Mouse (Mus musculus) CH12F3 (cell line): ENCODE data around the gene AC153137.1.
"Not testable (repeated sequence)": the region's sequence is repeated elsewhere in the genome, so short reads cannot be mapped to it uniquely, and the experiment has no call there.

Source experiments
- in situ Hi-C: fragments of 300-500 bp; cut with MboI; formaldehyde crosslinking; loops from 2 replicates; pipeline ENCODE4 v1.14.3; 2020; ENCODE audit warnings: low sequenced_read_pairs

AC153137.1 gene

DNA sequence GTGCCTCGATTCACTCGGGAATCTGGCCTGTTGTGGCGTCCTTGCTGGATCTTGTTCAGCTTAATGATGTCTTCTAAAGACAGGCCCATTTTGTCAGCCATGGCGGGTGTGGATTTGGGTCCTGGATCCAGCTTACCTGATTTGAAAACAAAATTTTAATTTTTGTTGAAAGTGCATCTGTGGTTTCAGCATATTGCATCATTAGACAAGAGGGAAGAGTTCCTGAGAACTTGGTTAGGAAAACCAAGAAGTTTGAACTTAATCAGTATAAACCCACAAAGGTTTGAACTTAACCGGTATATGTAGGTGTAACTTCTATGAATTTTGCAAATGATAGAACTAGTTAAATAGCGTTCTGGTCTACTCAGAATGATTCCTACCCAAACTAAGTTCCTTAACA lies at the start of gene AC153137.1:
Gene AC153137.1, minus strand, starts transcription at position 101 of the 400 bp plus-strand sequence.
- in situ Hi-C loops = not testable (repeated sequence)

DNA sequence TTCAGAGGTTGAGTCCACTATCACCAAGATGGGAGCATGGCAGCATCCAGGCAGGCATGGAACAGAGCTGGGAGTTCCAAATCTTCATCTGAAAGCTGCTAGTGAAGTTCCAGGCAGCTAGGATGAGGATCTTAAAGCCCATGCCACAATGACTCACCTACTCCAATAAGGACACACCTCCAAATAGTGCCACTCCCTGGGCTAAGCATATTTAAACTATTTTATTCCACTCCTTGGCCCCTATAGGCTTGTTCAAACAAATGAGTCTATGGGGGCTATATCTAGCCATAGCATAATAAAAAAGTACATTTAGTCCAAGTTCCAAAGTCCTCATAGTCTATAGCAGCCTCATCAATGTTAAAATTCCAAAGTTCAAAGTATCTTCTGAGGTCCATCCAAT lies 45.4 kb upstream of the AC153137.1 start:
- in situ Hi-C loops = no loop called here

DNA sequence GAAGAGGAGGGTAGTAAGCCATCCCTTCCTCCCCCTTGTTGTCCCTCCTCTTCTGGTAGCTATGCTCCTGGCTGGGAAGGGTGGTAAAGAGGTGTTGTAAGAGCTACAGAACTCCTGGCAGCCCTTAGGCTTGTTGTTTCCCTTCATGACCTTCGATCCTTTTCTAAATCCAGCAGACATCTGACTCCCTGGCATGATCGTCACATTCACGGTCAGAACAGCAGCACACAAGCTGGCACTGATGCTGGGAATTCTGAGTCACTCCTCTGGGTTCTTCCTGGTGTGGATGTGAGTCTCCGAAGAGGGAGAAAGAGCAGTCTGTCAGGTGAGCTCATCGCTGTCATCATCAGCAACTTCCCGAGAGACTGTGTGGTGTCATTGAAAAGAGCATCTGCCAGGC lies 41.5 kb upstream of the AC153137.1 start:
- in situ Hi-C loops = no loop called here

- in situ Hi-C loops = no loop called here
These were observed 39.6 kb upstream of the AC153137.1 start for GRCm38 (mm10) chr1:31017377-31017776.

- in situ Hi-C loops = no loop called here
These were observed 38.3 kb upstream of the AC153137.1 start for GRCm38 (mm10) chr1:31016068-31016467.

- in situ Hi-C loops = no loop called here
These were observed 37.5 kb upstream of the AC153137.1 start for GRCm38 (mm10) chr1:31015261-31015660.

- in situ Hi-C loops = not testable (repeated sequence)
These were observed 529 bp downstream of the AC153137.1 start for GRCm38 (mm10) chr1:30977239-30977638.

- in situ Hi-C loops = no loop called here
These were observed 26.0 kb downstream of the AC153137.1 start for GRCm38 (mm10) chr1:30951795-30952194.

DNA sequence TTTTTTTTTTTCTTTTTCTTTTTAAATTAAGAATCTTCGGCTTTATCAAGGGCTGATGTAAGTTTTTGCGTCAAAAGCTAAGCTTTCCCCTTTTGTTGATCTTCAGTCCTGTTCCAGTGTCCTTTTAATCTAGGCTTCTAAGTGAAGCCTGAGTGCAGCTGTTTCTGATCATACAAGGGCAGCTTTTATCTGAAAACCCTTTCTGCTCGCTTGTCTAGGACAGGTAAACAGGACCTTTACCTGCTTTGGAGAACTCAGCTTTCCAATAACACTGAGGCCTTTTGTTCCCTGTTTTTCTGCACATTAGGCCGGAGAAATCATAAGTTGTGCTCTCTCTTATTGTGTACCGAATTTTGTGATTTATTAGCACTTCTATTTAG lies 27.3 kb downstream of the AC153137.1 start:
- in situ Hi-C loops = no loop called here

- in situ Hi-C loops = loop anchor here (25.0 kb wide), 1 partner anchor 163 kb away; no protein-coding TSS in a partner anchor
These were observed 27.9 kb downstream of the AC153137.1 start for GRCm38 (mm10) chr1:30949710-30950455.

DNA sequence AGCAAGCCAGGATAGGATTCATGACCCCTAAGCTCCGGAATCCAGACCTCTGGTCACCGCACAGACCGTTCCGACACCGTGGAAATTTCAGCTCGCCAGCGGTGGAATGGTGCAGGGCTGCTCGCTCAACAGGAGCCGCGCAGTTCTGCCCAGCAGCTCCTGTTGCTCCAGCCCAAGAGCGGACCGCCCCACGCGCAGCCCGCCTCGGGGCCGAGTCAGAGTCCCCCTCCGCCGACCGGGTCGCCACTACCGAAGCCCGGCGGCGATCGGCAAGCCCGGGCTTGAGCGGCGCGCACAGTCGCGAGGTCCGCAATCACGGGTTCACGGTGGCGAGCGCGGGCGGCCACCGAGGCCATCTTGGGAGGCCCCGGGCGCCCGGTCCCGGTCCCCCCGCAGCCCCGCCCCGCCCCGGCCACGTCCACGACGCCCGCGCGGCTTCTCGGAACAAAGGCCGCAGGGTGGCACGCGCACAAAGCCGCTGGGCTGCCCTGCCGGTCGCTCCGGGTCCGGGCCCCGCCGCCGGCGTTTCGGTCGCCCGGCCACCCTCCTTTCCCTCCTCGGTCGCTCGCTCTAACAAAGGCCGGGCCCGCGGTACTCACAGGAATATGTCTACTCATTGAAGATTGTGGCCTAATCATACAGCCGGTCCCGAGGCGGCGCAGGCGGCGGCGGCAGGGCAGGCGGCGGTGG lies 28.7 kb downstream of the AC153137.1 start:
- in situ Hi-C loops = loop anchor here (25.0 kb wide), 1 partner anchor 162 kb away; no protein-coding TSS in a partner anchor

DNA sequence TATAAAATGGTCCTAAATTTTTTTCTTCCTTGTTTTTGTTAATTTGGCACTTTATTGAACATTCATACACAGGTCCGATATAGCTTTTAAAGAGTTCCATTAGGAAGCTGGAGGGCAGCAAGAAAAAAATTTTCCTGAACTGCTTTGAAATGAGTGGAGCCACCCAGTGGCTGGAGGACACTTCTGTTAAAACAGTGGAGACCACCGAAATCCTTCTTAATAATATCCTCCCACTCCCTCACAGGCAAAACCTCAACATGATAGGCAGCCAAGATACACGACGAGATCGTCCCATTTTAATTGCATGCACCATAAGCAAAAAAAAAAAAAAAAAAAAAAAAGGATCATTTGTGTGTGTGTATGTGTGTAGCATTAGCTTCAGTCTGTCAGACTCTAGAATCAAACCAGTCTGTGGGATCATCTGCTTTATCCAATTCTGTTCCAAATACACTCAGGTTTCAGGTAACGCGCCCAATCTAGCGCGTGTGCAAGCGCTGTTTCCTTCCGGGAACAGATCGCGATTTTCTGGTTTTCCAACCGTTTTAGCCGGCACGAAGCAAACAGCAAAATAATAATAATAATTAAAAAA lies 29.3 kb downstream of the AC153137.1 start:
- in situ Hi-C loops = loop anchor here (25.0 kb wide), 1 partner anchor 161 kb away; no protein-coding TSS in a partner anchor

- in situ Hi-C loops = loop anchor here (25.0 kb wide), 1 partner anchor 158 kb away; no protein-coding TSS in a partner anchor
These were observed 32.6 kb downstream of the AC153137.1 start for GRCm38 (mm10) chr1:30945136-30945535.

DNA sequence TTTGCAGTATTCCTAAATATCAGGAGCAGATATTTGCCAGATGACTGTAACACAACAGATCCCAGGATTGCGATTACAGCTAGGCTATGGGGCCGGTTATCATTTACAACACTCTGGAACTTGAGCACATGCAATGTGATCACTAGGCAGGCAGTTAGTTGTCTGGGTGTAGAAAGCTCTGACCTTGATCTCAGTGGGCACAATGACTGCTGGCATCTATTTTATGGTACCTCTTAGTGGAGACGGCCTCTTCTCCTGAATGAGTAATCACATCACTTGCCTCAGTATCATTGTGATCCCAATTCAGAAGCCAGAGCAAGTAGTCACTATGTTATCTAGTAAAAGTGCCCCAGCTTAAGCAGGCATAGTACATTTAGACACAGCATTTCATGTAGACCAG lies 37.2 kb downstream of the AC153137.1 start:
- in situ Hi-C loops = loop anchor here (25.0 kb wide), 1 partner anchor 153 kb away; no protein-coding TSS in a partner anchor

DNA sequence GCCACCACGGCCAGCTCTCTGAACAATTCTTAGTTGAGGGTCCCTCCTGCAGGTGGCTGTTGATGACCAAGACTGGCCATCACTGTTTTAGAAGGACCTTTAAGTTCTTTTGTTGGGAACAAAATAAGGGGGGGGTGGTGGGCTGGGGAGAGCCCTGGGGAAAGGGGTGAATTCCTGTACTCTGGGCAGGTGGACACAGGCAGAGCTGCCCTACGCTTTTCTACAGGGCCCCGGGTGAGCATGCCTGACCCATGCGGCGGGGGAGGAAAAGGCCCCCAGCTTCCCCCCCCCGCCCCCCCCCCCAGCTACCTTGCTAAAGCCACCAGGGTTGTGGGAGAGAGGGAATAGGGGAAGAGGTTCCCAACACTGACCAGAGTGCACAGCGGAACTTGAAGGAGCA lies 39.4 kb downstream of the AC153137.1 start:
- in situ Hi-C loops = loop anchor here (25.0 kb wide), 1 partner anchor 151 kb away; no protein-coding TSS in a partner anchor

DNA sequence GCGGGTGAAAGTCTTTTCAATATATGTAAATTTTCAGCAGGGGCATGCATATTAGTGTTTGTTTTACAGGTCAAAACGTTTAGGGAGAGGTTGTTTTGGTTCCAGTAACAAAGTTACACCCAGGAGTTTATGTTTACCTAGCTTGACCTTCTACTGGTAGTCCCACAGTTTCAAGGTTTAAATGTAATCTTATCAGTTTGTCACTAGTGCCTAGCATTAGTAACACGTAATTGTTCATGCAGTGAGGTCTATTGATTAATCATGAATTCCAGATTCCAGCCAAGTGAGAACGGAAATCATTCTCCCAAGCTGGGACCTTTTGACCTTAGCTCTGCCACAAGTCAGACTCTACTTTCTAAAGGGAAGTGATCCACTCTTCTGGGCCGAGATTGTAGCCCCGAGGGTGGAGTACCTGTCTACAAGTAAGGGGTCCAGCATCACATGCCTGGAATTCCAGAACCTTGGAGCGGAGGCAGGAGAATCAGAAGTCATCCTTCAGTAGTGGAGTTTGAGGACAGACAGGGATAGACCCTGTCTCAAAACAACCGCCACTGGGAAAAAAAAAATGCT lies 40.3 kb downstream of the AC153137.1 start:
- in situ Hi-C loops = loop anchor here (25.0 kb wide), 1 partner anchor 150 kb away; no protein-coding TSS in a partner anchor

GRCm38 (mm10) chr1:30936488-30936887 lies 41.3 kb downstream of the AC153137.1 start:
- in situ Hi-C loops = loop anchor here (25.0 kb wide), 1 partner anchor 149 kb away; no protein-coding TSS in a partner anchor

- in situ Hi-C loops = loop anchor here (25.0 kb wide), 1 partner anchor 144 kb away; no protein-coding TSS in a partner anchor
These were observed 46.9 kb downstream of the AC153137.1 start for GRCm38 (mm10) chr1:30930823-30931222.

- in situ Hi-C loops = loop anchor here (25.0 kb wide), 1 partner anchor 143 kb away; no protein-coding TSS in a partner anchor
These were observed 47.6 kb downstream of the AC153137.1 start for GRCm38 (mm10) chr1:30930194-30930593.
